Mouse (Mus musculus): Measurements from ENCODE around the gene Olfr118.
"Not testable (repeated sequence)": the region's sequence is repeated elsewhere in the genome, so short reads cannot be mapped to it uniquely, and the experiment has no call there.

The Olfr118 gene

DNA sequence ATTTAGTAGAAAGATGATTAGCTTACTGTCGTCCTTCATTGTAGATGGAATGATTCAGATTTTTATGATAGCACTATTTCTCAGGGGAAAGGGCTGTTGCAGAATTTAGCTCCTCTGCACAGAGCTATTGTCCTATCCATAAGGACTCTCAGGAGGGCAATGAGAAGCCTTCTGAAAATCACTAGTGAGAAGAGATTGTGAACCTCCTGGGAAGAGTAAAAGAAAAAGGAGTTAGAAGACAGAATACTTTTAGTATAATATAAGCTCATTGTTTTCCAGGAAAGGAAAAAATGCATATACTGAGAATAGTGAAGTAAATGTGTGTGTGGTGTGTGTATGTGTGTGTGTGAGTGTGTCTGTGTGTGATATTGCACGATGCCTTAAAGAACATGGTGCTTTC lies at the start of gene Olfr118:
TSS of gene Olfr118 (plus strand) at position 301 of the 400 bp plus-strand sequence.
- no peak for DNase-seq (ENCODE audit: low spot score in 2 of 2)

DNA sequence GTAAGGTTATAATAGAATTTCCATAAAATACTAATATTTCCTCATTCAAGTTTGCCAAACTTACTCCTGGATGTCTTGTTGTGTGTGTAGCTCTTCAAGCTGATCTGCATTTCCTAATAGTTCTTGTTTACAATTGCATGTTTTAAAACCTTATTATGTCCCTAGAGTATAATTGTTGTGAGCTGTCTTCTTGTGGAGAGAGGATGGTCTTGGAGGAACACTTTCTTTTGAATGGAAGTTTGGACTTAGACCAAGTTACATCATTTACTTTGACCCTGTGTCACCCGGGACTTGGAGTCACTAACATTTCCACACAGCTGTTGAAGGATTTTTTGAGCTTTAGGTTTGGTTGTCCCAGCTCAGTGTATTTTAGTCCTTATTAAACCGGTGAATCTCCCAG lies 39.8 kb upstream of the Olfr118 start, which contains the start of the genes Olfr115 and Olfr116:
TSS of gene Olfr115 (minus strand) at position 101 of the 400 bp plus-strand sequence.
TSS of gene Olfr116 (minus strand) at position 191 of the 400 bp plus-strand sequence.
- no peak for DNase-seq (ENCODE audit: low spot score in 2 of 2)

DNA sequence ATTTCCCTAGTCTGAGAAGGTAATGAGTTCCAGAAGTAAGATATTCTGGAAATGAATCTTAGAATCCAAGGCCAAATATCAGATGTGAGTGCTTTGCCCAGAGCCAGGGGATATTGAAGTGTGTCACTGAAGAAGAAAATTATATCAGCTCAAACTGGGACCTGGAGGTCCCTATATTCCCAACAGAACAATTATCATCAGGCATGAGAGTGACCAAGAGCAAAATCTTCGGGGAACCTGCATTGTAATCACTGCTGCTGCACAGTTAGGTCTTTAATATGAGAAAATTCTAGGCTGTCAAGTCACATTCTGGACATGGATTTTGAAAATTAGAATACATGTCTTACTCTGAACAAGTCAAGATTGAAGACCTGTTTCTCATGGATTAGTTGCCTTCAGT lies 3.1 kb upstream of the Olfr118 start, which contains the start of gene Olfr117:
TSS of gene Olfr117 (minus strand) at position 101 of the 400 bp plus-strand sequence.
- DNase-seq (ENCODE audit: low spot score in 2 of 2), result no peak

DNA sequence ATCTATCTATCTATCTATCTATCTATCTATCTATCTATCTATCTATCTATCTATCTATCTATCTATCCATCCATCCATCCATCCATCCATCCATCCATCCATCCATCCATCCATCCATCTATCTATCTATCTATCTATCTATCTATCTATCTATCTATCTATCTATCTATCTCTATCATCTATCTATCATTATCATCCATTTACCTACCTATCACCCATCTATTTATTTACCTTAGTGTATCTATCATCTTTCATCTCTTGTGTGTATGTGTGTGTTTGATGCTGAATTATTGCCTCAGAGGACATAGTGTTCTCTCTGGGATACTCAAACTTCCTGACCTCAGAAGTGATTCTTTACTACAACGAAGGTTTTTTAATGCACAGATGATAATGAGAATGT lies 29.5 kb downstream of the Olfr118 start, which contains the start of gene Olfr119:
TSS of gene Olfr119 (plus strand) at position 301 of the 400 bp plus-strand sequence.
- DNase-seq (ENCODE audit: low spot score in 2 of 2), result not testable (repeated sequence)

- no peak for DNase-seq (ENCODE audit: low spot score in 2 of 2)
These were observed 54.7 kb downstream of the Olfr118 start, which contains the start of gene Olfr120 for GRCm38 (mm10) chr17:37721508-37721907. TSS of gene Olfr120 (plus strand) at chr17:37721808.
